ENCODE assay signal across 17 mouse cellular contexts in the genomic region with DNA sequence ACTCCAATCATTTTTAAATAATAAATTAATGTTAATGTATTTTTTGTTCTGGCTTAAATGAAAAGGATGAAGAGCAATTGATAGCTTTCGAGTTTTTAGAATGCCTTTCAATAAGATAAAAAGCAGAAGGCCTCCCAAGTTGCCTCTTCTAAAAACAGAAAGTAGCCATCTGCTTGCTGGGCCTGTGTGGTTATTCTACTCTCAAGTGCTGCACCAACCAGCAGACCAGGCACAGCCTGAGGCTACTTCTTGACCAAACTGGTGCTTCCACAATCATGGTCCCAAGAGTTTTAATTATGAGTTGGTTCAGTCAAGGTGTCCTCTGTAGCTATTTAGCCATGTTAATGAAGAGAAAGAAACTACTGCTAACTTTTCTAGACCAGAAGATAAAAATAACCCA.
A peak's percentile ranks its signal among the peaks of the same experiment; 100 is the strongest.
DNase-seq lines count a peak whose midpoint lies in the region.
"Had no signal": no experiment of that assay in that cellular context is flagged by ENCODE, and none has a peak within 500 bp of the region (broad histone marks: within the 10 kb centered on the region; RNA-seq: fewer than 3 reads in every experiment).

No protein-coding gene starts in this region.

- intact Hi-C loops in left cerebral cortex, postnatal 14 days (cut with DNase I): no loop called here

- peak; percentile 4 for DNase-seq in layer of hippocampus, adult 11-12 months (ENCODE audit: low spot score)
- DNase-seq in layer of hippocampus, adult 9-10 months (ENCODE audit: low spot score): no peak
- peak; percentile 8 for DNase-seq in left cerebral cortex, adult 11 months (ENCODE audit: low spot score)
- DNase-seq in left cerebral cortex, postnatal 14 days (ENCODE audit: low spot score in 2 of 2): no peak
- peak; percentile 33 for DNase-seq in A20 (ENCODE audit: low read depth, low spot score)
- DNase-seq in brain, adult 2 months (ENCODE audit: low read depth, low spot score): peak; percentile 67
- DNase-seq in cerebellum, adult 8-10 months: no peak
- DNase-seq: adrenal gland, adult 8-10 months; adrenal gland, postnatal 14 days; adrenal gland, postnatal 36 days; B cell, adult 2 months; cerebellum, adult 11 months; cerebellum, adult 18-20 months; cerebellum, adult 9-10 months; cerebellum, postnatal 10 days; cerebellum, postnatal 25 days; forebrain, postnatal 0 days had no signal

Comparison
In these comparisons a context has a peak if more than half of its experiments do, and no peak if none do; other contexts are left out.
1. DNase-seq: peak in layer of hippocampus, adult 11-12 months (single experiment), left cerebral cortex, adult 11 months (single experiment), A20 (single experiment) and brain, adult 2 months (single experiment); none in layer of hippocampus, adult 9-10 months (single experiment), left cerebral cortex, postnatal 14 days (0 of 2) and cerebellum, adult 8-10 months (single experiment).